Mouse (Mus musculus): Measurements from ENCODE around the gene AY761185. TPM values are rescaled to one million over a fixed set of nuclear protein-coding genes. Genes with fewer than 3 reads are reported as not detected.
"Not testable (repeated sequence)": the region's sequence is repeated elsewhere in the genome, so short reads cannot be mapped to it uniquely, and the experiment has no call there.

AY761185 gene
- not detected for total RNA-seq (2021)

GRCm38 (mm10) chr8:20944610-20945009, at the start of gene AY761185:
Gene AY761185 (minus strand): TSS chr8:20944710.
- no peak for DNase-seq (ENCODE audit: low spot score)
- intact Hi-C loops (cut with DNase I), result no loop called here

- intact Hi-C loops (cut with DNase I); DNase-seq (ENCODE audit: low spot score): not testable (repeated sequence)
These were observed 49.5 kb upstream of the AY761185 start for GRCm38 (mm10) chr8:20994042-20994441.

- no peak for DNase-seq (ENCODE audit: low spot score)
- intact Hi-C loops (cut with DNase I), result no loop called here
These were observed 35.3 kb upstream of the AY761185 start for GRCm38 (mm10) chr8:20979846-20980245.

- DNase-seq (ENCODE audit: low spot score), result no peak
- intact Hi-C loops (cut with DNase I), result no loop called here
These were observed 20.0 kb upstream of the AY761185 start for GRCm38 (mm10) chr8:20964531-20964930.

GRCm38 (mm10) chr8:20921971-20922370, 22.5 kb downstream of the AY761185 start, which contains the start of gene Gm6040:
Gene Gm6040 (minus strand): TSS chr8:20922071.
- no peak for DNase-seq (ENCODE audit: low spot score)
- intact Hi-C loops (cut with DNase I), result no loop called here

GRCm38 (mm10) chr8:20912288-20912687, 32.2 kb downstream of the AY761185 start:
- DNase-seq (ENCODE audit: low spot score), result no peak
- intact Hi-C loops (cut with DNase I), result no loop called here

- intact Hi-C loops (cut with DNase I), result no loop called here
These were observed 36.3 kb downstream of the AY761185 start for GRCm38 (mm10) chr8:20908256-20908655.

GRCm38 (mm10) chr8:20907119-20907518, 37.4 kb downstream of the AY761185 start:
- DNase-seq (ENCODE audit: low spot score), result no peak
- intact Hi-C loops (cut with DNase I), result no loop called here

More at GRCm38 (mm10) chr8:20908256-20908655, 36.3 kb downstream of the AY761185 start:
- no peak for DNase-seq (ENCODE audit: low spot score)

GRCm38 (mm10) chr8:20902527-20902926, 42.0 kb downstream of the AY761185 start, which contains the start of gene Gm15056:
Gene Gm15056 (minus strand): TSS chr8:20902627.
- no peak for DNase-seq (ENCODE audit: low spot score)
- intact Hi-C loops (cut with DNase I), result no loop called here

Other genes with a start within 250 kb of the AY761185 start
- not detected for gene Defb33, start 52.0 kb downstream of the AY761185 start, total RNA-seq (2021)
- not detected for gene Gm15056, start 42.1 kb downstream of the AY761185 start, total RNA-seq (2021)
- not detected for gene Gm6040, start 22.6 kb downstream of the AY761185 start, total RNA-seq (2021)
- not detected for gene Defa21, start 80.8 kb upstream of the AY761185 start, total RNA-seq (2021)
- not detected for gene Defa23, start 110.3 kb upstream of the AY761185 start, total RNA-seq (2021)
- not detected for gene Defa35, start 120.3 kb upstream of the AY761185 start, total RNA-seq (2021)
- gene Defa25, start 139.7 kb upstream of the AY761185 start, total RNA-seq (2021), result not detected
- gene Gm14851, start 151.3 kb upstream of the AY761185 start, total RNA-seq (2021), result not detected
- not detected for gene Defa30, start 189.9 kb upstream of the AY761185 start, total RNA-seq (2021)
- gene Defa22, start 217.6 kb upstream of the AY761185 start, total RNA-seq (2021), result not detected
- gene Defa31, start 246.9 kb upstream of the AY761185 start, total RNA-seq (2021), result not detected